Mouse (Mus musculus) E14TG2a.4 (cell line): ENCODE measurements around the gene Eps15l1.

ENCODE experiments used
- CTCF ChIP-seq: conservative IDR thresholded peaks from 2 replicates; pipeline ENCODE4 v1.5.1; 2014; ENCODE audit warnings: low read length
- NANOG ChIP-seq: IDR thresholded peaks from 2 replicates; pipeline ENCODE4 v1.6.1; 2014; ENCODE audit warnings: borderline replicate concordance, low read length, mixed read lengths
- POU5F1 ChIP-seq: IDR thresholded peaks from 2 replicates; pipeline ENCODE4 v1.6.1; 2014; ENCODE audit warnings: low read length, borderline replicate concordance

GRCm38 (mm10) chr8:72302986-72303612, 118.2 kb downstream of the Eps15l1 start:
- TF ChIP-seq CTCF: no peak
- no peak for TF ChIP-seq NANOG
- no peak for TF ChIP-seq POU5F1
